9 mouse cellular contexts compared by ENCODE assay signal in the genomic region with DNA sequence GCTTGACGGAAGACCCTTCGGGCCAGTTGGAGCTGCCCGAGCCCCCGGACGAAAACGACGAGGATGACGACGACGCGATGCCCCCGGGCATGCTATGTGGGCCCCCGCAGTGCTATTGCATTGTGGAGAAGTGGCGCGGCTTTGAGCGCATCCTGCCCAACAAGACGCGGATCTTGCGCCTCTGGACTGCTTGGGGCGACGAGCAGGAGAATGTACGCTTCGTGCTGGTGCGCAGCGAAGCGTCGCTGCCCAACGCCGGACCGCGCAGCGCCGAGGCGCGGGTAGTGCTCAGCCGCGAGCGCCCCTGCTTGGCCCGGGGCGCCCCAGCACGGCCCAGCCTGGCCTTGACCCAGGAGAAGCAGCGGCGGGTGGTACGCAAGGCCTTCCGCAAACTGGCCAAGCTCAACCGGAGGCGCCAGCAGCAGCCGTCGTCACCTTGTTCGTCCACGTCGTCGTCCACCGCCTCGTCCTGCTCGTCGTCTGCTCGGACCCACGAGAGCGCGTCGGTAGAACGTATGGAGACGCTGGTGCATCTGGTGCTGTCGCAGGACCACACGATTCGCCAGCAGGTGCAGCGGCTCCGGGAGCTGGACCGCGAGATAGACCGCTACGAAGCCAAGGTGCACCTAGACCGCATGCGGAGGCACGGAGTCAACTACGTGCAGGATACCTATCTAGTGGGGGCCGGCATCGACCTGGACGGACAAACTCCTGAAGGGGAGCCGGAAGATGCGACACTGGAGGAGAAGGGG. TPM values are rescaled to one million over a fixed set of nuclear protein-coding genes. Genes with fewer than 3 reads are reported as not detected.
A peak's percentile ranks its signal among the peaks of the same experiment; 100 is the strongest.
DNase-seq lines count a peak whose midpoint lies in the region; ATAC-seq and TF ChIP-seq lines count a peak whose summit lies in the region.
"Had no signal": no experiment of that assay in that cellular context is flagged by ENCODE, and none has a peak within 500 bp of the region (broad histone marks: within the 10 kb centered on the region; RNA-seq: fewer than 3 reads in every experiment).

No protein-coding gene starts in this region.

- H3K4me2 ChIP-seq in heart, embryonic 16.5 days (ENCODE audit: low read depth, low read length), result peak overlapping the region; percentile 94
- H3K4me2 ChIP-seq in limb, embryonic 11.5 days (ENCODE audit: low read depth, severe bottlenecking), result peak overlapping the region; percentile 86
- H3K4me2 ChIP-seq in midbrain, embryonic 14.5 days (ENCODE audit: low read length), result peak overlapping the region; percentile 71

- H3K36me3 ChIP-seq in ES-Bruce4 (ENCODE audit: control insufficient read depth, insufficient read depth, low read length, poor library complexity, severe bottlenecking), result no peaks in the 10 kb centered on the region
- H3K36me3 ChIP-seq in heart, embryonic 16.5 days (ENCODE audit: control insufficient read depth, insufficient read depth), result no peaks in the 10 kb centered on the region
- no peaks in the 10 kb centered on the region for H3K36me3 ChIP-seq in limb, embryonic 11.5 days (ENCODE audit: control insufficient read depth, insufficient read depth, low read length)
- H3K36me3 ChIP-seq in midbrain, embryonic 14.5 days (ENCODE audit: control insufficient read depth, insufficient read depth, low read length), result no peaks in the 10 kb centered on the region

- H3K4me1 ChIP-seq in ES-Bruce4 (ENCODE audit: control insufficient read depth, insufficient read depth, low read length), result no peaks in the 10 kb centered on the region
- H3K4me1 ChIP-seq in heart, embryonic 16.5 days (ENCODE audit: control insufficient read depth, insufficient read depth, low read length), result peaks cover 6% of the 10 kb centered on the region
- peaks cover 11% of the 10 kb centered on the region for H3K4me1 ChIP-seq in limb, embryonic 11.5 days (ENCODE audit: control insufficient read depth, insufficient read depth, low read length)
- peaks cover 13% of the 10 kb centered on the region; the same call in 1 of the 2 replicates for H3K4me1 ChIP-seq in midbrain, embryonic 14.5 days (ENCODE audit: control insufficient read depth, insufficient read depth, low read length)

- H3K9me3 ChIP-seq in ES-Bruce4 (replicated peaks; ENCODE audit: control insufficient read depth, insufficient read depth, low read length, poor library complexity, severe bottlenecking), result no peaks in the 10 kb centered on the region
- no peaks in the 10 kb centered on the region for H3K9me3 ChIP-seq in heart, embryonic 16.5 days (replicated peaks; ENCODE audit: control insufficient read depth, low read length)
- H3K9me3 ChIP-seq in limb, embryonic 11.5 days (ENCODE audit: control insufficient read depth, low read length), result no peaks in the 10 kb centered on the region
- H3K9me3 ChIP-seq in midbrain, embryonic 14.5 days (ENCODE audit: control insufficient read depth, low read length), result no peaks in the 10 kb centered on the region

- DNase-seq in 3134 (ENCODE audit: extremely low read depth, insufficient read length, low spot score), result peak; percentile 7
- DNase-seq in cerebellum, postnatal 4 days (ENCODE audit: low spot score in 2 of 2), result peak; percentile 21 to 27
- DNase-seq in limb, embryonic 11.5 days (ENCODE audit: low spot score), result peak; percentile 58
- DNase-seq in midbrain, embryonic 14.5 days, result peak; percentile 58
- DNase-seq in frontal cortex, adult 2 months (ENCODE audit: extremely low spot score in 1 of 2, low spot score in 1 of 2), result no peak
- no peak for DNase-seq in spleen, adult 12 weeks (ENCODE audit: low spot score)

- H3K9ac ChIP-seq in ES-Bruce4 (ENCODE audit: low read depth, poor library complexity, severe bottlenecking), result peak overlapping the region; percentile 47
- peak overlapping the region; percentile 70 for H3K9ac ChIP-seq in heart, embryonic 16.5 days (ENCODE audit: low read length)
- H3K9ac ChIP-seq in limb, embryonic 11.5 days (ENCODE audit: low read length), result peak overlapping the region; percentile 37
- peak overlapping the region; percentile 43 for H3K9ac ChIP-seq in midbrain, embryonic 14.5 days (replicated peaks; ENCODE audit: low read length)

- WGBS in heart, embryonic 16.5 days, result under 1% methylated on average over 82 of the region's 82 CpGs
- 1% methylated on average over 82 of the region's 82 CpGs for WGBS in limb, embryonic 11.5 days
- under 1% methylated on average over 82 of the region's 82 CpGs for WGBS in midbrain, embryonic 14.5 days

- no peak for TF ChIP-seq POLR2A in ES-Bruce4 (IDR thresholded peaks at IDR 0.05; ENCODE audit: insufficient read depth, low read length)

- no peak for TF ChIP-seq CTCF in ES-Bruce4 (IDR thresholded peaks at IDR 0.05; ENCODE audit: low read depth, low read length)

- ATAC-seq in heart, embryonic 16.5 days (replicated peaks; ENCODE audit: extremely low read depth, insufficient read depth, low FRiP score), result no peak
- no peak for ATAC-seq in limb, embryonic 11.5 days (ENCODE audit: insufficient number of reproducible peaks, low FRiP score, low TSS enrichment, low read depth)
- ATAC-seq in midbrain, embryonic 14.5 days (ENCODE audit: low FRiP score, low TSS enrichment), result no peak

- TF ChIP-seq EP300 in ES-Bruce4 (IDR thresholded peaks at IDR 0.05; ENCODE audit: insufficient read depth, low read depth, low read length), result no peak

- peaks cover 3% of the 10 kb centered on the region; the same call in 1 of the 2 replicates for H3K27me3 ChIP-seq in ES-Bruce4 (ENCODE audit: control insufficient read depth, insufficient read depth, low read length, poor library complexity, severe bottlenecking)
- H3K27me3 ChIP-seq in heart, embryonic 16.5 days (ENCODE audit: control insufficient read depth, insufficient read depth, low read length), result peaks cover 33% of the 10 kb centered on the region
- H3K27me3 ChIP-seq in limb, embryonic 11.5 days (ENCODE audit: control insufficient read depth, insufficient read depth, low read length), result peaks cover 25% of the 10 kb centered on the region
- H3K27me3 ChIP-seq in midbrain, embryonic 14.5 days (ENCODE audit: control insufficient read depth, insufficient read depth, low read length), result peaks cover 40% of the 10 kb centered on the region

- no peak overlapping the region for H3K27ac ChIP-seq in ES-Bruce4 (ENCODE audit: insufficient read depth, low read length)
- H3K27ac ChIP-seq in heart, embryonic 16.5 days (ENCODE audit: low read length), result peak overlapping the region; percentile 5; the same call in 1 of the 2 replicates
- no peak overlapping the region for H3K27ac ChIP-seq in limb, embryonic 11.5 days (replicated peaks; ENCODE audit: low read depth, low read length)
- no peak overlapping the region for H3K27ac ChIP-seq in midbrain, embryonic 14.5 days (replicated peaks; ENCODE audit: low read depth, low read length)

- peak overlapping the region; percentile 69 for H3K4me3 ChIP-seq in ES-Bruce4 (ENCODE audit: low read depth, low read length)
- peak overlapping the region; percentile 65 for H3K4me3 ChIP-seq in heart, embryonic 16.5 days (ENCODE audit: low read length)
- peak overlapping the region; percentile 41 for H3K4me3 ChIP-seq in limb, embryonic 11.5 days (ENCODE audit: low read depth, low read length)
- H3K4me3 ChIP-seq in midbrain, embryonic 14.5 days (replicated peaks; ENCODE audit: low read depth, low read length), result peak overlapping the region; percentile 41

RNA-seq across cellular contexts. Expression of a gene that starts 0.8 kb away (rescaled TPM):
- polyA plus RNA-seq in ES-Bruce4 (2011; ENCODE audit: insufficient read depth, insufficient read length, low read depth, missing spikeins), result 0.76 and 0.91 TPM in 2 replicates
- polyA plus RNA-seq in heart, embryonic 16.5 days (2015; fragmentation: Nextera tagmentation; extraction: Ambion mirVana), result 2.8 and 4.0 TPM in 2 replicates
- polyA plus RNA-seq in limb, embryonic 11.5 days (2014; fragmentation: Nextera tagmentation; extraction: Ambion mirVana), result 1.1 and 1.2 TPM in 2 replicates
- 2.7 and 2.8 TPM in 2 replicates for polyA plus RNA-seq in midbrain, embryonic 14.5 days (2014; fragmentation: Nextera tagmentation; extraction: Ambion mirVana)
- 1.5 and 1.7 TPM in 2 replicates for polyA plus RNA-seq in frontal cortex, adult 2 months (2012; rRNA removed)
- polyA plus RNA-seq: erythroblast, embryonic 14.5 days had no signal

Comparison
In these comparisons a context has a peak if more than half of its experiments do, and no peak if none do; other contexts are left out.
1. DNase-seq: peak in 3134 (single experiment), cerebellum, postnatal 4 days (2 of 2), limb, embryonic 11.5 days (single experiment) and midbrain, embryonic 14.5 days (single experiment); none in frontal cortex, adult 2 months (0 of 2) and spleen, adult 12 weeks (single experiment).
2. Peak in every context shown above with its lines, with median percentiles within 50 percentile points of each other: H3K4me3 ChIP-seq, H3K9ac ChIP-seq and H3K4me2 ChIP-seq.